Mouse (Mus musculus) forebrain, embryonic 11.5 days (tissue): ENCODE results near the gene Zfp771. TPM values are rescaled to one million over a fixed set of nuclear protein-coding genes. Genes with fewer than 3 reads are reported as not detected.

Experiments used
- ATAC-seq: fragments of 200-750 bp; cut with Nextera tagmentation; replicated peaks from 2 replicates; pipeline ENCODE4 v1.8.0; 2017; ENCODE audit warnings: moderate TSS enrichment; ENCODE audit not compliant: low FRiP score
- DNase-seq: peaks from one replicate; pipeline ENCODE4 v3.0.0-alpha.2; 2017; ENCODE audit warnings: low spot score
- H3K27ac ChIP-seq: fragments of 300-500 bp; sonication (generic); 2 replicates; pipeline ENCODE4 v1.5.1; 2014; ENCODE audit warnings: low read depth, low read length
- H3K27me3 ChIP-seq: fragments of 300-500 bp; sonication (generic); 2 replicates; pipeline ENCODE4 v1.6.1; 2014; ENCODE audit warnings: mild to moderate bottlenecking, low read length, mixed read lengths; ENCODE audit not compliant: control insufficient read depth, insufficient read depth
- H3K36me3 ChIP-seq: fragments of 300-500 bp; sonication (generic); 2 replicates; pipeline ENCODE4 v1.6.1; 2014; ENCODE audit warnings: mild to moderate bottlenecking, low read length, moderate library complexity, mixed read lengths; ENCODE audit not compliant: control insufficient read depth, insufficient read depth
- H3K4me1 ChIP-seq: fragments of 300-500 bp; sonication (generic); replicated peaks from 2 replicates; pipeline ENCODE4 v1.6.1; 2014; ENCODE audit warnings: low read length, mixed read lengths; ENCODE audit not compliant: control insufficient read depth, insufficient read depth
- H3K4me2 ChIP-seq: fragments of 300-500 bp; sonication (generic); 2 replicates; pipeline ENCODE4 v1.6.1; 2014; ENCODE audit warnings: low read depth, mild to moderate bottlenecking, low read length, moderate library complexity, mixed read lengths; ENCODE audit not compliant: severe bottlenecking
- H3K4me3 ChIP-seq: fragments of 300-500 bp; sonication (generic); 2 replicates; pipeline ENCODE4 v1.5.1; 2014; ENCODE audit warnings: low read depth, low read length
- H3K9ac ChIP-seq: fragments of 300-500 bp; sonication (generic); 2 replicates; pipeline ENCODE4 v1.6.1; 2014; ENCODE audit warnings: low read length
- H3K9me3 ChIP-seq: fragments of 300-500 bp; sonication (generic); 2 replicates; pipeline ENCODE4 v1.6.1; 2016; ENCODE audit warnings: low read length, mixed read lengths; ENCODE audit not compliant: control insufficient read depth
- WGBS: fragments of 180-500 bp; shearing (Covaris S2); extraction: QIAGEN DNeasy Blood & Tissue Kit; methylation state at CpG from one replicate; pipeline ENCODE4 v1.1.7; 2014; 5-methylcytosine and 5-hydroxymethylcytosine counted together
- polyA plus RNA-seq: library from polyadenylated mRNA; unstranded; fragments of >200 nt; fragmentation: Nextera tagmentation; extraction: Ambion mirVana; gene quantifications from 2 replicates; pipeline ENCODE4 v1.2.1, GENCODE M21; 2014

Zfp771 gene
- polyA plus RNA-seq, result 53.8 and 62.5 TPM in 2 replicates

GRCm38 (mm10) chr7:127243870-127244657 lies at the start of gene Zfp771:
Gene Zfp771, plus strand, starts transcription at chr7:127244274.
- DNase-seq (peak; percentile 97), ATAC-seq (peak; percentile 96)
- Histone ChIP-seq H3K9ac (peak within 1 kb of the TSS; percentile 86), H3K9me3 (no peaks in the 10 kb centered on the region), H3K4me3 (peak within 1 kb of the TSS; percentile 79), H3K27ac (peak within 1 kb of the TSS; percentile 84), H3K27me3 (no peaks in the 10 kb centered on the region), H3K36me3 (no peaks in the 10 kb centered on the region; the same call in 1 of the 2 replicates), H3K4me2 (peak within 1 kb of the TSS; percentile 88), H3K4me1 (peaks cover 20% of the 10 kb centered on the region)
- 1% methylated on average over 56 of the region's 56 CpGs for WGBS

- Histone ChIP-seq H3K9me3 (no peaks in the 10 kb centered on the region), H3K27me3 (no peaks in the 10 kb centered on the region), H3K4me3 (peak overlapping the region; percentile 80), H3K4me2 (peak overlapping the region; percentile 87), H3K36me3 (peaks cover 23% of the 10 kb centered on the region), H3K9ac (peak overlapping the region; percentile 89), H3K4me1 (peaks cover 6% of the 10 kb centered on the region), H3K27ac (no peak overlapping the region)
- 85% methylated on average over 7 of the region's 7 CpGs for WGBS
- ATAC-seq, result no peak
- no peak for DNase-seq
These were observed 49.4 kb upstream of the Zfp771 start for GRCm38 (mm10) chr7:127194633-127195029.

GRCm38 (mm10) chr7:127195544-127196295 lies 48.4 kb upstream of the Zfp771 start, which contains the start of gene Cd2bp2:
Gene Cd2bp2, minus strand, starts transcription at chr7:127196050.
- no peaks in the 10 kb centered on the region for H3K27me3 ChIP-seq
- peak; percentile 95 for DNase-seq
- peak within 1 kb of the TSS; percentile 89 for H3K9ac ChIP-seq
- H3K27ac ChIP-seq, result peak within 1 kb of the TSS; percentile 82
- H3K4me1 ChIP-seq, result peaks cover 6% of the 10 kb centered on the region
- H3K36me3 ChIP-seq, result peaks cover 28% of the 10 kb centered on the region
- peak; percentile 97 for ATAC-seq
- H3K4me2 ChIP-seq, result peak within 1 kb of the TSS; percentile 87
- under 1% methylated on average over 51 of the region's 51 CpGs for WGBS
- peak within 1 kb of the TSS; percentile 80 for H3K4me3 ChIP-seq
- H3K9me3 ChIP-seq, result no peaks in the 10 kb centered on the region

GRCm38 (mm10) chr7:127196484-127196883 lies 47.6 kb upstream of the Zfp771 start:
- DNase-seq, result no peak
- peaks cover 6% of the 10 kb centered on the region for H3K4me1 ChIP-seq

GRCm38 (mm10) chr7:127206606-127207005 lies 37.5 kb upstream of the Zfp771 start:
- peak overlapping the region; percentile 89 for H3K9ac ChIP-seq
- peak overlapping the region; percentile 99 for H3K4me2 ChIP-seq
- H3K9me3 ChIP-seq, result no peaks in the 10 kb centered on the region
- peaks cover 10% of the 10 kb centered on the region; the same call in 1 of the 2 replicates for H3K4me1 ChIP-seq
- ATAC-seq (no peak), DNase-seq (no peak)
- no peaks in the 10 kb centered on the region for H3K27me3 ChIP-seq
- WGBS, result 71% methylated on average over 2 of the region's 2 CpGs
- H3K4me3 ChIP-seq, result peak overlapping the region; percentile 88
- no peak overlapping the region for H3K27ac ChIP-seq
- peaks cover 2% of the 10 kb centered on the region; the same call in 1 of the 2 replicates for H3K36me3 ChIP-seq

More at GRCm38 (mm10) chr7:127196484-127196883, 47.6 kb upstream of the Zfp771 start:
- H3K36me3 ChIP-seq, result peaks cover 28% of the 10 kb centered on the region
- H3K27me3 ChIP-seq, result no peaks in the 10 kb centered on the region
- H3K9ac ChIP-seq, result peak overlapping the region; percentile 70
- whole genome bisulfite sequencing, result 64% methylated on average over 11 of the region's 11 CpGs
- H3K4me3 ChIP-seq, result peak overlapping the region; percentile 80
- no peak for ATAC-seq
- peak overlapping the region; percentile 55; the same call in 1 of the 2 replicates for H3K27ac ChIP-seq
- H3K9me3 ChIP-seq, result no peaks in the 10 kb centered on the region
- H3K4me2 ChIP-seq, result peak overlapping the region; percentile 87

- peak overlapping the region; percentile 88 for H3K4me3 ChIP-seq
- peak overlapping the region; percentile 77 for H3K27ac ChIP-seq
- DNase-seq (peak; percentile 71), ATAC-seq (peak; percentile 36)
- peaks cover 2% of the 10 kb centered on the region; the same call in 1 of the 2 replicates for H3K36me3 ChIP-seq
- H3K9me3 ChIP-seq, result no peaks in the 10 kb centered on the region
- H3K27me3 ChIP-seq, result no peaks in the 10 kb centered on the region; the same call in 1 of the 2 replicates
- peak overlapping the region; percentile 89 for H3K9ac ChIP-seq
- WGBS, result under 1% methylated on average over 49 of the region's 53 CpGs
- H3K4me1 ChIP-seq, result peaks cover 10% of the 10 kb centered on the region; the same call in 1 of the 2 replicates
- H3K4me2 ChIP-seq, result peak overlapping the region; percentile 99
These were observed 36.4 kb upstream of the Zfp771 start for GRCm38 (mm10) chr7:127207374-127208294.

- H3K27me3 ChIP-seq, result no peaks in the 10 kb centered on the region; the same call in 1 of the 2 replicates
- ATAC-seq (peak; percentile 47), DNase-seq (no peak)
- under 1% methylated on average over 33 of the region's 44 CpGs for WGBS
- H3K4me1 ChIP-seq, result peaks cover 10% of the 10 kb centered on the region; the same call in 1 of the 2 replicates
- H3K36me3 ChIP-seq, result peaks cover 2% of the 10 kb centered on the region; the same call in 1 of the 2 replicates
- peak within 1 kb of the TSS; percentile 88 for H3K4me3 ChIP-seq
- peak within 1 kb of the TSS; percentile 77 for H3K27ac ChIP-seq
- no peaks in the 10 kb centered on the region for H3K9me3 ChIP-seq
- H3K4me2 ChIP-seq, result peak within 1 kb of the TSS; percentile 99
- peak within 1 kb of the TSS; percentile 89 for H3K9ac ChIP-seq
These were observed 35.9 kb upstream of the Zfp771 start, which contains the start of gene Tbc1d10b for GRCm38 (mm10) chr7:127208295-127208552. Gene Tbc1d10b, minus strand, starts transcription at chr7:127208468.
